Mouse (Mus musculus) liver, adult 2 months (tissue): Measurements from ENCODE around the gene Cdkl1.

ENCODE experiments used
- CTCF ChIP-seq: fragments of 200-500 bp; IDR thresholded peaks from 2 replicates; pipeline ENCODE4 v1.5.1; 2011; ENCODE audit warnings: low read depth, low read length, control low read depth
- POLR2A ChIP-seq: fragments of 200-500 bp; IDR thresholded peaks from 2 replicates; pipeline ENCODE4 v1.6.1; 2011; ENCODE audit warnings: low read length, control low read depth; ENCODE audit not compliant: insufficient read depth; ENCODE audit errors: extremely low read depth

GRCm38 (mm10) chr12:69807399-69807985, 16.4 kb upstream of the Cdkl1 start:
- TF ChIP-seq POLR2A (no peak), CTCF (no peak)
